Mouse (Mus musculus): ENCODE data around the gene 2010300C02Rik.

DNA sequence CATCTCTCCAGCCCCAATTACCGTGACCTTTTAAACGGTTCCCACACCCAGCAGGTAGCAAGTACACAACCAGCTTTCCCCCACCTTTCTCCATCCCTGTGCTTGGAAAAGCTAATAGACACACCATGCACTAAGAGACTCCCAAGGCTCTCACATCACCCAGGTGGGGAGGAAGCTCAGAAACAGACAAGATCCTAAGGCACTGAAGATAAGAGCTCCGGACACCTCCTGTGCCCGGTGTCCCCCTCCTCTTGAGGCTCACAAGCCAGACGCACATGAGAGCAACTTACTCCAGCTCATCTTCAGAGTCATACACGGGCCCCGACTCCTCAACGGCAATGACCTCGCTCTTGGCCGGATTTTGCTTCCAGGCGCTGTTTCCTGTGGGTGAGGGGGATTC lies 82.3 kb downstream of the 2010300C02Rik start:
- TF ChIP-seq POLR2A (IDR thresholded peaks at IDR 0.05; ENCODE audit: borderline replicate concordance, extremely low read depth, low read depth, low read length): no peak
- TF ChIP-seq CTCF (IDR thresholded peaks at IDR 0.05; ENCODE audit: insufficient read depth, low read length): no peak

All from lung, adult 2 months (tissue).